In the genomic region with DNA sequence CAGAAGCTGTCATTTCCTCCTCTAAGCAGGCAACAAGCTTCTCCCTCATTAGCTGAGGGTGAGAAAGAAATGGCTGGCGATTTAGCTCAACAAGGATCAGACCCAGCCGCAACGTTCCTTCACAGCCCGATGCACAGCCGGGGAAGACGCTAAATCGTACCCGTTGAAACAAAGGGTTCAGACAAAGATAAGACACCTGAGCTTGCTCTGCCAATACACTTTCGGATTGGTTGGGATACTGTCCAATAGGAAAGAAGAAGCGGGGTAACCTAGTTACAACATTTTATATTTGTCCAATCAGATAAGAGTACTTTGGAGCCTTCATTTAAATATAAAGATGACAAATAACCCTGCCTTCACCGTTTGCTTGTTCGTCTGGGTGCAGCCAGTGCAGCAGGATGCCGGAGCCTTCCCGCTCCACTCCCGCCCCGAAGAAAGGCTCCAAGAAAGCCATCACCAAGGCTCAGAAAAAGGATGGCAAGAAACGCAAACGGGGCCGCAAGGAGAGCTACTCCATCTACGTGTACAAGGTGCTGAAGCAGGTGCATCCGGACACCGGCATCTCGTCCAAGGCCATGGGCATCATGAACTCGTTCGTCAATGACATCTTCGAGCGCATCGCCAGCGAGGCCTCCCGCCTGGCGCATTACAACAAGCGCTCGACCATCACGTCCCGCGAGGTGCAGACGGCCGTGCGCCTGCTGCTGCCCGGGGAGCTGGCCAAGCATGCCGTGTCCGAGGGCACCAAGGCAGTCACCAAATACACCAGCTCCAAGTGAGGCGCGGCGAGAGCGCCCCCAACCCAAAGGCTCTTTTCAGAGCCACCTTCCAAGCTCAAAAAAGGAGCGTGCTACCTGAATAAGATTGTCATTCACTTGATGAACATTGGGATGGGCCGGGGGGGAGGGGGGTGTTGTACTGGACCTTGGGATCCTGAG, we compare ENCODE assay signal across 8 mouse cellular contexts. TPM values are rescaled to one million over a fixed set of nuclear protein-coding genes. Genes with fewer than 3 reads are reported as not detected.
DNase-seq lines count a peak whose midpoint lies in the region; ATAC-seq and TF ChIP-seq lines count a peak whose summit lies in the region.

A gene (plus strand): TSS at position 379 of the 938 bp plus-strand sequence.

- peaks cover 19% of the 10 kb centered on the region; the same call in 1 of the 2 replicates for H3K4me1 ChIP-seq in embryonic facial prominence, embryonic 13.5 days
- H3K4me1 ChIP-seq in heart, embryonic 16.5 days (ENCODE audit: control insufficient read depth, insufficient read depth, low read length): peaks cover 17% of the 10 kb centered on the region
- peaks cover 39% of the 10 kb centered on the region for H3K4me1 ChIP-seq in liver, embryonic 13.5 days (replicated peaks)
- no peaks in the 10 kb centered on the region for H3K4me1 ChIP-seq in stomach, postnatal 0 days (replicated peaks; ENCODE audit: control insufficient read depth, insufficient read depth)

- peak within 1 kb of the TSS; percentile 49 for H3K4me3 ChIP-seq in embryonic facial prominence, embryonic 13.5 days
- peak within 1 kb of the TSS; percentile 51 for H3K4me3 ChIP-seq in heart, embryonic 16.5 days (ENCODE audit: low read length)
- H3K4me3 ChIP-seq in liver, embryonic 13.5 days (replicated peaks): peak within 1 kb of the TSS; percentile 59
- peak within 1 kb of the TSS; percentile 19 for H3K4me3 ChIP-seq in stomach, postnatal 0 days (ENCODE audit: low read depth, low read length)

- no peaks in the 10 kb centered on the region for H3K36me3 ChIP-seq in embryonic facial prominence, embryonic 13.5 days
- no peaks in the 10 kb centered on the region for H3K36me3 ChIP-seq in heart, embryonic 16.5 days (ENCODE audit: control insufficient read depth, insufficient read depth)
- H3K36me3 ChIP-seq in liver, embryonic 13.5 days: no peaks in the 10 kb centered on the region
- H3K36me3 ChIP-seq in stomach, postnatal 0 days (ENCODE audit: control insufficient read depth, insufficient read depth, low read length): no peaks in the 10 kb centered on the region

- no peak for TF ChIP-seq CTCF in stomach, postnatal 0 days (IDR thresholded peaks at IDR 0.05; ENCODE audit: low read depth)

- H3K9ac ChIP-seq in embryonic facial prominence, embryonic 13.5 days: peak within 1 kb of the TSS; percentile 70
- H3K9ac ChIP-seq in heart, embryonic 16.5 days (ENCODE audit: low read length): peak within 1 kb of the TSS; percentile 59
- peak within 1 kb of the TSS; percentile 74 for H3K9ac ChIP-seq in liver, embryonic 13.5 days
- H3K9ac ChIP-seq in stomach, postnatal 0 days (ENCODE audit: low read length): no peak within 1 kb of the TSS

- DNase-seq in CD4-positive helper T cell, adult 2 months (ENCODE audit: low read depth, low spot score): peak; percentile 90
- no peak for DNase-seq in adrenal gland, postnatal 4 days (ENCODE audit: low spot score in 2 of 2)
- peak; percentile 61 to 76 for DNase-seq in kidney, postnatal 36 days
- DNase-seq in liver, embryonic 13.5 days: no peak
- peak; percentile 73 for DNase-seq in neural tube, embryonic 10.5 days (ENCODE audit: extremely low spot score, low spot score)
- peak; percentile 53 for DNase-seq in stomach, postnatal 0 days (ENCODE audit: low spot score)

- ATAC-seq in embryonic facial prominence, embryonic 13.5 days (ENCODE audit: insufficient number of reproducible peaks, insufficient read depth, low FRiP score, low TSS enrichment, low read depth): peak; percentile 85
- ATAC-seq in heart, embryonic 16.5 days (replicated peaks; ENCODE audit: extremely low read depth, insufficient read depth, low FRiP score): peak; percentile 87
- peak; percentile 76 for ATAC-seq in liver, embryonic 13.5 days (ENCODE audit: low read depth)
- ATAC-seq in stomach, postnatal 0 days (ENCODE audit: low FRiP score, low TSS enrichment): peak; percentile 86

- peak within 1 kb of the TSS; percentile 70 for H3K4me2 ChIP-seq in embryonic facial prominence, embryonic 13.5 days
- H3K4me2 ChIP-seq in heart, embryonic 16.5 days (ENCODE audit: low read depth, low read length): peak within 1 kb of the TSS; percentile 77
- H3K4me2 ChIP-seq in liver, embryonic 13.5 days: peak within 1 kb of the TSS; percentile 77
- H3K4me2 ChIP-seq in stomach, postnatal 0 days (replicated peaks; ENCODE audit: low read depth): peak within 1 kb of the TSS; percentile 55

- H3K27ac ChIP-seq in embryonic facial prominence, embryonic 13.5 days: peak within 1 kb of the TSS; percentile 93
- peak within 1 kb of the TSS; percentile 68 for H3K27ac ChIP-seq in heart, embryonic 16.5 days (ENCODE audit: low read length)
- peak within 1 kb of the TSS; percentile 77 for H3K27ac ChIP-seq in liver, embryonic 13.5 days
- no peak within 1 kb of the TSS for H3K27ac ChIP-seq in stomach, postnatal 0 days (replicated peaks)

- under 1% methylated on average over 48 of the region's 48 CpGs for WGBS in embryonic facial prominence, embryonic 13.5 days
- under 1% methylated on average over 48 of the region's 48 CpGs for WGBS in heart, embryonic 16.5 days
- 1% methylated on average over 48 of the region's 48 CpGs for WGBS in liver, embryonic 13.5 days (ENCODE audit: insufficient replicate concordance)
- WGBS in stomach, postnatal 0 days: under 1% methylated on average over 46 of the region's 48 CpGs

- no peak for TF ChIP-seq EP300 in stomach, postnatal 0 days (optimal IDR thresholded peaks at IDR 0.05)

- peaks cover 38% of the 10 kb centered on the region for H3K27me3 ChIP-seq in embryonic facial prominence, embryonic 13.5 days
- H3K27me3 ChIP-seq in heart, embryonic 16.5 days (ENCODE audit: control insufficient read depth, insufficient read depth, low read length): peaks cover 15% of the 10 kb centered on the region
- H3K27me3 ChIP-seq in liver, embryonic 13.5 days: peaks cover 81% of the 10 kb centered on the region
- no peaks in the 10 kb centered on the region for H3K27me3 ChIP-seq in stomach, postnatal 0 days (ENCODE audit: control insufficient read depth, insufficient read depth, low read length)

- H3K9me3 ChIP-seq in embryonic facial prominence, embryonic 13.5 days: no peaks in the 10 kb centered on the region
- no peaks in the 10 kb centered on the region for H3K9me3 ChIP-seq in heart, embryonic 16.5 days (replicated peaks; ENCODE audit: control insufficient read depth, low read length)
- H3K9me3 ChIP-seq in liver, embryonic 13.5 days (replicated peaks): no peaks in the 10 kb centered on the region
- no peaks in the 10 kb centered on the region for H3K9me3 ChIP-seq in stomach, postnatal 0 days (ENCODE audit: control insufficient read depth, low read length)

RNA-seq across cellular contexts. Expression of the gene that starts here (rescaled TPM):
- 10 to 100 TPM; 58.4 to 77.5 TPM for total RNA-seq in adrenal gland, postnatal 4 days (2021)
- 45.4 and 46.9 TPM in 2 replicates for polyA plus RNA-seq in embryonic facial prominence, embryonic 13.5 days (2015; fragmentation: Nextera tagmentation; extraction: Ambion mirVana)
- 21.8 and 27.5 TPM in 2 replicates for polyA plus RNA-seq in heart, embryonic 16.5 days (2015; fragmentation: Nextera tagmentation; extraction: Ambion mirVana)
- 5.5 and 6.3 TPM in 2 replicates for polyA plus RNA-seq in liver, embryonic 13.5 days (2015; fragmentation: Nextera tagmentation; extraction: Ambion mirVana)
- polyA plus RNA-seq in stomach, postnatal 0 days (2015; fragmentation: Nextera tagmentation; extraction: Ambion mirVana): 7.5 and 8.9 TPM in 2 replicates

Comparison
In these comparisons a context has a peak if more than half of its experiments do, and no peak if none do; other contexts are left out.
1. DNase-seq: peak in CD4-positive helper T cell, adult 2 months (single experiment), kidney, postnatal 36 days (2 of 2), neural tube, embryonic 10.5 days (single experiment) and stomach, postnatal 0 days (single experiment); none in adrenal gland, postnatal 4 days (0 of 2) and liver, embryonic 13.5 days (single experiment).
2. Peak in every context shown above with its lines, with median percentiles within 50 percentile points of each other: ATAC-seq, H3K4me2 ChIP-seq and H3K4me3 ChIP-seq.